Mouse (Mus musculus) layer of hippocampus, adult 18-20 months (tissue): ENCODE data around the gene Ephb4. TPM values are rescaled to one million over a fixed set of nuclear protein-coding genes. Genes with fewer than 3 reads are reported as not detected.
A peak's percentile ranks its signal among the peaks of the same experiment; 100 is the strongest.

ENCODE experiments used
- DNase-seq, 2 experiments: peaks; one replicate each; pipeline ENCODE4 v3.0.0; 2022; ENCODE audit warnings: low spot score in 2 of 2
- total RNA-seq, 2 experiments: library from RNA; stranded (reverse); gene quantifications; 2 replicates each; pipeline ENCODE4 v1.2.3; 2021

Ephb4 gene
- total RNA-seq, 2 experiments from 2014 or later = 4.5 to 4.7 TPM

- DNase-seq = no peak
These were observed 8.5 kb downstream of the Ephb4 start for GRCm38 (mm10) chr5:137358382-137358781.

GRCm38 (mm10) chr5:137369665-137370064 is 19.8 kb downstream of the Ephb4 start:
- DNase-seq = no peak

- no peak for DNase-seq
These were observed 23.6 kb downstream of the Ephb4 start for GRCm38 (mm10) chr5:137373371-137373950.

GRCm38 (mm10) chr5:137374521-137375080 is 24.7 kb downstream of the Ephb4 start:
- no peak for DNase-seq

- no peak for DNase-seq
These were observed 25.7 kb downstream of the Ephb4 start for GRCm38 (mm10) chr5:137375627-137376026.

- DNase-seq = no peak
These were observed 26.3 kb downstream of the Ephb4 start for GRCm38 (mm10) chr5:137376198-137376597.

- DNase-seq = no peak
These were observed 26.8 kb downstream of the Ephb4 start for GRCm38 (mm10) chr5:137376722-137377121.

- DNase-seq = no peak
These were observed 27.3 kb downstream of the Ephb4 start for GRCm38 (mm10) chr5:137377176-137377575.

GRCm38 (mm10) chr5:137377603-137378002 is 27.7 kb downstream of the Ephb4 start:
- no peak for DNase-seq

GRCm38 (mm10) chr5:137381152-137381551 is 31.2 kb downstream of the Ephb4 start:
- DNase-seq = peak in 1 of 2 experiments; percentile 51

GRCm38 (mm10) chr5:137383441-137383840 is 33.5 kb downstream of the Ephb4 start:
- DNase-seq = no peak

- DNase-seq = no peak
These were observed 36.8 kb downstream of the Ephb4 start for GRCm38 (mm10) chr5:137386712-137387111.

GRCm38 (mm10) chr5:137391641-137392040 is 41.7 kb downstream of the Ephb4 start:
- DNase-seq = no peak

- no peak for DNase-seq
These were observed 44.5 kb downstream of the Ephb4 start for GRCm38 (mm10) chr5:137394456-137394855.

GRCm38 (mm10) chr5:137404081-137404480 is 54.2 kb downstream of the Ephb4 start:
- no peak for DNase-seq

- peak; percentile 29 to 49 for DNase-seq
These were observed 59.5 kb downstream of the Ephb4 start for GRCm38 (mm10) chr5:137409451-137409850.

GRCm38 (mm10) chr5:137410066-137410465 is 60.2 kb downstream of the Ephb4 start:
- DNase-seq = no peak

GRCm38 (mm10) chr5:137410549-137410948 is 60.6 kb downstream of the Ephb4 start:
- DNase-seq = no peak

- no peak for DNase-seq
These were observed 61.3 kb downstream of the Ephb4 start for GRCm38 (mm10) chr5:137411235-137411634.

- DNase-seq = no peak
These were observed 64.3 kb downstream of the Ephb4 start for GRCm38 (mm10) chr5:137414253-137414652.

GRCm38 (mm10) chr5:137419105-137419504 is 69.2 kb downstream of the Ephb4 start:
- DNase-seq = no peak

- DNase-seq = no peak
These were observed 69.9 kb downstream of the Ephb4 start for GRCm38 (mm10) chr5:137419841-137420240.

- no peak for DNase-seq
These were observed 75.7 kb downstream of the Ephb4 start for GRCm38 (mm10) chr5:137425648-137426047.
